Mouse (Mus musculus): ENCODE results near the gene Prkce. TPM values are rescaled to one million over a fixed set of nuclear protein-coding genes. Genes with fewer than 3 reads are reported as not detected.

Gene Prkce
- polyA plus RNA-seq, 1 experiment from 2014 or later = 9.4 TPM

DNA sequence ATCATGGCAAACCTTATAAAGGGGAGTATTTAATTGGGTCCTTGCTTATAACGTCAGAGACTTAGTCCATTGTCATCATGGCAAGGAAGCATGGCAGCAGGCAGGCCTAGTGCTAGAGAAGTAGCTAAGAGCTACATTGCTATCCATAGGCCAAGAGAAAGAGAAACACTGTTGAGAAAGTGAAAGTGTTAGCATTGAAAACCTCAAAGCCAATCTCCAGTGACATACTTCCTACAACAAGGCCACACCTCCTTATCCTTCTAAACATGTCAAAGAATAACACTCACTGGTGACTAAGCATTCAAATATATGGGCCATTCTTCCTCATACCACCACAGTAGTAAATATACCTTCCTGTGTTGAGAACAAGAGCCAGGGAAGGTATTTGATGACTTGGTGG lies 20.2 kb downstream of the Prkce start:
- Histone ChIP-seq H3K9me3 (no peaks in the 10 kb centered on the region), H3K27ac (peak overlapping the region; percentile 87; the same call in 1 of the 2 replicates), H3K27me3 (ENCODE audit: insufficient read depth, poor library complexity, severe bottlenecking) (no peaks in the 10 kb centered on the region), H3K4me3 (no peak overlapping the region), H3K36me3 (0 out of 2 replicates have a peak, but pooled peaks cover 2% of the 10 kb centered on the region), H3K4me1 (peaks cover 61% of the 10 kb centered on the region)
- WGBS = 85% methylated on average over 1 of the region's 1 CpGs
- DNase-seq (ENCODE audit: low spot score) = no peak

DNA sequence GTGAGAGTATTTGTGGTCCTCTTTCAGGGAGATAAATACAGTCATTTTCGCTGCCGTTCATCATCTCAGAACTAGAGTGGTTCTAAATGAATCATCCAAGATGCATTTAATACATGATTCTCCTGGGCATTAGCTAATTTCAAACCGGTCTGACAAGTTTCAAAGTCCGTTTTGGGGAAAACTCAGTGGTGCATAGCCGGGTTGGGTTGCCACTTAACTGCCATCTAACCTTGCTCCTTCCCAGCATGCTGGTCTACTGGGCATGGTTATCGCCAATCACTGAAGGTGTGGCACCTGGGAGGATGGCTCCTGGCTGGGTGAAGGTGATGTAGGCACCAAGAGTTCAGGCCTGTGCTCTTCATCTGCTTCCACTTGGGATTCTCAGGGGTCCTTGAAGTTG lies 26.4 kb downstream of the Prkce start:
- 90% methylated on average over 6 of the region's 6 CpGs for WGBS
- no peaks in the 10 kb centered on the region for H3K9me3 ChIP-seq
- H3K27ac ChIP-seq = no peak overlapping the region
- H3K36me3 ChIP-seq = no peaks in the 10 kb centered on the region
- no peak for DNase-seq (ENCODE audit: low spot score)
- no peaks in the 10 kb centered on the region for H3K27me3 ChIP-seq (ENCODE audit: insufficient read depth, poor library complexity, severe bottlenecking)
- peaks cover 64% of the 10 kb centered on the region for H3K4me1 ChIP-seq
- no peak overlapping the region for H3K4me3 ChIP-seq

DNA sequence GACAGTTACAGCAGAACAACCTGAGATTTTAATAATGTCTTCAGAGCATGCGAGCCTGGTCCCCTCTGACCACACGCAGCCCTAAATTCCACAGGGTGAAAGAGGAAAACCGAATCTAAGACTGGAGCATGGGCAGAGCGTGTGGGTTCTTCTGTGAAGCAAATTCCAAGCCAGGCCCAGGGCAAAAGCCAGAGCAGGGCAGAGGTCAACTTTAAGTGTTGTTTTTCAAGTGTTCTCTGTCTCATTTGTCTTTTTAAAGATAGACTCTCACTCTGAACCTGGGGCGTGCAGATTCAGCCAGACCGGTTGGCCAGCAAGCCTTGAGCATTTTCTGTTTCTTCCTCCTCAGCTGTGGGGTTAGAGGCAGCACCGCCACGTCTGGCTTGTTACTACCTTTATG lies 27.3 kb downstream of the Prkce start:
- 52% methylated on average over 8 of the region's 8 CpGs for WGBS
- no peak overlapping the region for H3K4me3 ChIP-seq
- no peaks in the 10 kb centered on the region for H3K9me3 ChIP-seq
- no peaks in the 10 kb centered on the region for H3K27me3 ChIP-seq (ENCODE audit: insufficient read depth, poor library complexity, severe bottlenecking)
- peaks cover 72% of the 10 kb centered on the region for H3K4me1 ChIP-seq
- peak overlapping the region; percentile 26; the same call in 1 of the 2 replicates for H3K27ac ChIP-seq
- no peak for DNase-seq (ENCODE audit: low spot score)
- H3K36me3 ChIP-seq = no peaks in the 10 kb centered on the region

DNA sequence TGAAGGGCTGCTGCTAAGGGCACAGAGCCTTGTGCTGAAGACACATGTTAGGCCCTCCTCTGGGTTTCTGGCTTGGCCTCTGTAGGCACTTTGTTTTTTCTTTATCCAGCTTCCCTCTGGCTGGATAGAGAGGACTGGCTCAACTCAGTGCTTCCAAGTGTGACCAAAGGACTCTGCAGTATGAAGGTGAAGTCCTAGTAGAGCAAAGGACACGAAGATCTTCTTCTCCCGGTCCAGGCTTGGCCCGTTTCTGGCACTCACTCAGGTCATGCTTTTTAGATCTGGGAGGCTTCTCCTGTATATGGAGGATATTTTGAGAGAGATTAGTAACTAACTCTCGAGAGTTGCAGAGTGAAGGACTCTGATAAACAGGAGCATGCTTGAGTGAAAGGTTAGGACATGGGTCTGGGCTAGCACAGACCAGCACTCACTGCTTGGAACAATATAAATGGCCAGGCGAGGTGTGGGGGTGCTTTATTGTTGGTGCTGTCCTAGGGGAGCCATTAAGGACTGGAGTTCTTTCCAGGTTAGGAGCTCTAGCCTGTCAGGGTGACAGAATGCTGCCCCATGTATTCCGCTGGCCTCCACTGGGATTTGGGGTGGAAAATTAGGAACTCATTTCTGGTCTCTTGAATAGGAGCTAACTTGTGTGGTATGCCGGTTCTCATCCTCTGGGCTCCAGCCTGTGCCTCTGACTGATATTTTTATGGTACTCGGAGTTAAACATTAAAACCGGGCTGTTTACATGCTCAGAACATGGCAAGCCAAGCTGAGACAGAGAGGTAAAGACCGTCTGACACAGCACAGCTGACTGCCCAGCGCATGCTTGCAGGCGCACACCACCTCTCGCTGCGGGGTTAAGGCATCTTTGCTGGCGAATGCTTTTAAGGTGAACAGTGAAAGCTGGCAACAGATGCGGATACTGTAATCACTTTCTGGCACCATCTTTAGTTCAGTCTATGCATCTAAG lies 31.2 kb downstream of the Prkce start:
- H3K4me3 ChIP-seq = no peak overlapping the region
- no peaks in the 10 kb centered on the region for H3K36me3 ChIP-seq
- WGBS = 68% methylated on average over 16 of the region's 16 CpGs
- H3K9me3 ChIP-seq = no peaks in the 10 kb centered on the region
- peak overlapping the region; percentile 57 for H3K27ac ChIP-seq
- H3K4me1 ChIP-seq = peaks cover 75% of the 10 kb centered on the region
- DNase-seq (ENCODE audit: low spot score) = no peak
- no peaks in the 10 kb centered on the region for H3K27me3 ChIP-seq (ENCODE audit: insufficient read depth, poor library complexity, severe bottlenecking)

DNA sequence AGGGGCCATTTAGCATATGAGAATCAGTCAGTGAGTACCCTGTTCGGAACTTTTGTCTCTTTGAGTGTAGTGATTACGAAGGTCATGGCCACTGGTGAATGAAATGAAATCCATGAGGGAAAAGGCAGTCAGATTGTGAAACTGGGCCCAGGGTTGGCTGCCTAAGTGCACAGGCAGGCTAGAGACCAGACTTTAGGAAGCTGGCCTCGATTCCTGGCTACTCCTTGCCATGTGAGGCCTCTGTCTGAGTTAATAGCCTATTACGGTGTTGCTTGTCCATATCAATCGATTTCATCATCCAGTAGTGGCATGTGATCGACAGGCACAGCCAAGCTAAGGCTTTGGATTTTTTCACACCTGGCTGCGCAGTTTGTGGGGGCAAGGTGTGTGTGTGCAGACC lies 34.4 kb downstream of the Prkce start:
- DNase-seq (ENCODE audit: low spot score) = no peak
- 86% methylated on average over 7 of the region's 7 CpGs for WGBS
- Histone ChIP-seq H3K4me1 (peaks cover 73% of the 10 kb centered on the region), H3K4me3 (no peak overlapping the region), H3K36me3 (no peaks in the 10 kb centered on the region), H3K27me3 (ENCODE audit: insufficient read depth, poor library complexity, severe bottlenecking) (no peaks in the 10 kb centered on the region), H3K9me3 (no peaks in the 10 kb centered on the region), H3K27ac (peak overlapping the region; percentile 23; the same call in 1 of the 2 replicates)

DNA sequence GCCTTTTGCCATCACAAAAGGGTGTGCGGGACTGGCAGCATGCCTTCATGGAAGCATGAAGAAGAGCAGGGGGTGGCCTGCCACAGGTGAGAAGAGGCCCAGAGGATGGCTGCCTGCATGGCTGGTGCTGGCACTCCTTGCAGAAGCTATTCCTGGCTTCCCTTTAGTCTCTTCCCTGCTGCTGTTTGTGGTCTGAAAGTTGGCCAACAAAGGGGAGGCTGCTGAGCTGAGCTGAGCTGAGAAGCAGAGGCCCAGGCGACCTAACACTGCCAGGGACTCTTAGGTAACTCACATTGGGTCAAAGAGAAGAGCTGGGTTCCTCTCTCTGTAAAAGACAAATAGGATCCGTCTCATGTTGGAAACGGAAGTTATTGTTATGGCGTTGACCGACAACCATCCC lies 35.4 kb downstream of the Prkce start:
- H3K27ac ChIP-seq = peak overlapping the region; percentile 56
- no peak for DNase-seq (ENCODE audit: low spot score)
- H3K27me3 ChIP-seq (ENCODE audit: insufficient read depth, poor library complexity, severe bottlenecking) = no peaks in the 10 kb centered on the region
- 81% methylated on average over 6 of the region's 6 CpGs for WGBS
- H3K36me3 ChIP-seq = no peaks in the 10 kb centered on the region
- H3K9me3 ChIP-seq = no peaks in the 10 kb centered on the region
- peaks cover 71% of the 10 kb centered on the region for H3K4me1 ChIP-seq
- no peak overlapping the region for H3K4me3 ChIP-seq

DNA sequence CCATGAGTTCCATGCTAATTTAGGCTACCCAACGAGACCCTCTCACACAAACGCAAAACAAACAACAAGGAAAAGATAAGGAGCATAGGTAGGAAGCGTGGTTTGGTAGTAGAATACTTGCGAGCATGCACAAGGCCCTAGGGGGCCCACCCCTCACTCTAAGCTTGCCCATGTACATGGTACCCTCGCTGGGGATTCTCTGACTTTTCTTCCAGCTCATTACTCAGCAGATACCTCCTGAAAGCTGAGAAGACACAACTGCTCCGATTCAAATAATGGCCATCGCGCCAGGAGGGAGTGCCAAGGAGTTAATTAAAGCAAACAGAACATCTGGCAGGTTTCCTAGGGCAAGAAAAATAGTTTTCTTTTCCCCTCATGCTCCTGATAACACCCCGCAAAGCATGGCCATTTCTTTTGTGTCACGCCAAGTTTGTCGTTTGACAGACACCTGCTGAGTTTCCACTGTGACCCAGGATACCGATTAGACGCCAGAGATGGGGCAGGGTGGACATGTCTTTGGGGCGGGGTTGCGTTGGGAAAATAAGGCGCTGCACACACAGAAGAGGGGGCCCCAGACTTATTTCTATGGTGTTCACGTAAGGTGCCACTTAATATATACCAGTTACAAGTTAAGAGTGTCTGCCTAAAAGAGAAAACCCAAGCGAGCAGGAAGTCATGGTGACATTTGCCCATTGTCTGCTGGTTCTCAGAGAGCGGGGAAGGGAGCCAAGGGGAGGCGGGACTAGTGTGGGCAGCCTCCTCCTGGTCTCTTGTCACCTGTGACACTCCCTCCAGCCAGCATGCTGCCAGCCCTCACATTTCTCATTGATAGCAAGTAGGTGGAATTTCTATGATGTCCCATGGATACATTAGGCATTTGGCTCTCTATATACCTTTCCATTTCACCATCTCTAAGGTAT lies 36.2 kb downstream of the Prkce start:
- H3K9me3 ChIP-seq = no peaks in the 10 kb centered on the region
- no peak overlapping the region for H3K27ac ChIP-seq
- no peaks in the 10 kb centered on the region for H3K27me3 ChIP-seq (ENCODE audit: insufficient read depth, poor library complexity, severe bottlenecking)
- H3K4me3 ChIP-seq = no peak overlapping the region
- peaks cover 71% of the 10 kb centered on the region for H3K4me1 ChIP-seq
- no peaks in the 10 kb centered on the region for H3K36me3 ChIP-seq
- no peak for DNase-seq (ENCODE audit: low spot score)
- WGBS = 47% methylated on average over 20 of the region's 20 CpGs

DNA sequence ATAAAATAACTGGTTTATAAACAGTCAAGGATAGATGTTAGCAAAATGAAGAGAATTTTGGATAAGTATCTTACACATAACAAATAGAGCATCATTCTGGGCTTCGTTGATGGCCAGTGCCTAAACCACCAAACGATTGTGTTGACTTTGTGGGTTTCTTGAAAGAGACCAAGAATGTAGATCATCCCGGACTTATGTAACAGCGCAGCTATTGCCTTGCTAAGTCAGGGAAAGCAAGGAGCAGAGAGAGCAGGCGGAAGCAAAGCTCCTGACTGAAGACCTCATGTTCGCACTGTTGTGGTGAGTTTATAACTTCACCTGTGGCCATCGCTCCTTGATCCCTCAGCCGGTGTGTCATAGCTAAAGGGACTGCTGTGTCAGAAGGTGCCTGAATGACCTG lies 38.7 kb downstream of the Prkce start:
- no peak overlapping the region for H3K4me3 ChIP-seq
- H3K27me3 ChIP-seq (ENCODE audit: insufficient read depth, poor library complexity, severe bottlenecking) = no peaks in the 10 kb centered on the region
- no peaks in the 10 kb centered on the region for H3K36me3 ChIP-seq
- H3K9me3 ChIP-seq = no peaks in the 10 kb centered on the region
- peaks cover 77% of the 10 kb centered on the region for H3K4me1 ChIP-seq
- no peak for DNase-seq (ENCODE audit: low spot score)
- WGBS = 87% methylated on average over 8 of the region's 8 CpGs
- H3K27ac ChIP-seq = peak overlapping the region; percentile 32; the same call in 1 of the 2 replicates

DNA sequence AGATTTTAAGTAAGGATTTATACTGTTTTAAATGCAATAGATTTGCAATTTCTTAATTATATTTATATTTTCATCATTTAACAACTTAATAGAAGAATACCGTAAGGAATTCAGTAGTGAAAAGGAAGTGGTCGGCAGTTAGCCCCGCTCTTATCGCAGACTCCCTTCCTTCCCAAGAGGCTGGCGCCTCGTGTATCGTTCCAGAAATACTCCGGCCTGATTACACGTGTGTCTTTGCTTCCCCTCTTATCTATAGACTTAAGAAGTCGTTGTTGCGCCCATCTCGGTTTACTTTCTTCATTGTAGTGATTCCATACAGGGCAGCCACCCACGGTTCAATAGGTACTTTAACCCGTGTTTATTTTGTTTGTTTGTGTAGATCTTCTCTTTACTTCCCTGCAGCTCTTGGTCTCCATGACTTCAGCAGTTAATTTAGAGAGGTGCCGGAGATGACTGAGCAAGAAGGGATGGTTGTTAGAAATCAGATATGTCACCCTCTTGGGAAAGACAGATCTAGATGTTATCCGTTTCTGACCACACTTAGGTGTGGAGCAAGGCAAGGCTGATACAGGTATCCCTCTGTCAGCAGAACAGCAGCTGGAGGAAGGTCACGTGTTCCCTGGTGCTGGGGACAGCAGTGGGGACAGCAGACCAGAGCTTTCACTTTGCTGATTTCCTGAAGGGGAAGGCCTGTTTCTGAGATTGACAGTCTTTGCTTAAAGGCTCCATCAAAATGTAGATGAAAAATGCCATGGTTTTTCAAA lies 40.7 kb downstream of the Prkce start:
- no peaks in the 10 kb centered on the region for H3K27me3 ChIP-seq (ENCODE audit: insufficient read depth, poor library complexity, severe bottlenecking)

DNA sequence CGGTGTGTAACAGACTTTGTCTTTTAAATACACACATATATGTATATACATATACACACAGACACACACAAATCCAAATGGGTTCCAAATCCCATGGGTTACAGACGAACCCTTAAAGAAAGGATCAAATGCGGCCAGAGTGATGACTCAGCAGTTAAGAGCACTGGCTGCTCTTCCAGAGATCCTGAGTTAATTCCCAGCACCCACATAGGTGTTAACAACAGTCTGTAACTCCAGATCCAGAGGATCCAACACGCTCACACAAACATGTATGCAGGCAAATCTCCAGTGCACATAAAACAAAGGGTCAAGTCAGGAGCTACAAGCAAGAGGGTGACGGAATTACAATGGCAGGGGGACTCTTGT lies 41.2 kb downstream of the Prkce start:
- Histone ChIP-seq H3K4me3 (no peak overlapping the region), H3K9me3 (no peaks in the 10 kb centered on the region), H3K36me3 (no peaks in the 10 kb centered on the region), H3K27me3 (ENCODE audit: insufficient read depth, poor library complexity, severe bottlenecking) (no peaks in the 10 kb centered on the region), H3K4me1 (peaks cover 61% of the 10 kb centered on the region), H3K27ac (0 out of 2 replicates have a peak overlapping the region, but pooled peaks have one; percentile 22)
- DNase-seq (ENCODE audit: low spot score) = no peak
- 74% methylated on average over 5 of the region's 5 CpGs for WGBS

More for the DNA sequence above, 40.7 kb downstream of the Prkce start:
- DNase-seq (ENCODE audit: low spot score) = no peak
- 16% methylated on average over 17 of the region's 17 CpGs for WGBS
- peaks cover 65% of the 10 kb centered on the region for H3K4me1 ChIP-seq
- H3K36me3 ChIP-seq = no peaks in the 10 kb centered on the region
- H3K9me3 ChIP-seq = no peaks in the 10 kb centered on the region
- H3K27ac ChIP-seq = peak overlapping the region; percentile 29; the same call in 1 of the 2 replicates
- H3K4me3 ChIP-seq = peak overlapping the region; percentile 40

DNA sequence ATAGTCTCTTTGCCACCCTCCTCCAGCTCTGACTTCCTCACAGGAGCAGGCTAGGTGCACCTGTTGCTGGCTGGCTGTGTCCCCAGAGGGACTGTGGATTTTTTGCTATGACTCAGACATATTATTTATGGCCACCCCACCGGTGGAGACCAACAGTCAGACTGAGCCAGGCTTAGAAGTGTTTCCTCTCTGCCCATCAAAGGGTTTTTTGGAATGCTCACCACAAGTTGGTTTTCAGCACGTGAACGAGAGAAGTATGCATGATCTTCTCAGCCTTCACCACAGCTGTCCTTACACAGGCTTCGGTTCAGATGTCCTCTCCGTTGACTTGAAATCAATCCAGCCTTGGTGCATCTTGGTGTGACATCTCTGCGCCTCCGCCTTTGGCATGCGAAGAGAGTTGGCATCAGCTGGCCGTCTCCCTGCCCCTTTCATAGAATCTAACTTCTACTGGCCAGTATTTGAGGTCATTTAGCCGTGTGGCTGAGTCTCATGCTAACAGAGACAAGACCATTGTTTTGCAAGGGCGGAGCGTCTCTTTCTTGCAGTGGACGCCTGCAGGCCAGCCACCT lies 42.2 kb downstream of the Prkce start:
- 80% methylated on average over 13 of the region's 13 CpGs for WGBS
- no peaks in the 10 kb centered on the region for H3K9me3 ChIP-seq
- no peak overlapping the region for H3K27ac ChIP-seq
- H3K4me3 ChIP-seq = no peak overlapping the region
- no peak for DNase-seq (ENCODE audit: low spot score)
- peaks cover 61% of the 10 kb centered on the region for H3K4me1 ChIP-seq
- H3K36me3 ChIP-seq = no peaks in the 10 kb centered on the region
- H3K27me3 ChIP-seq (ENCODE audit: insufficient read depth, poor library complexity, severe bottlenecking) = no peaks in the 10 kb centered on the region

DNA sequence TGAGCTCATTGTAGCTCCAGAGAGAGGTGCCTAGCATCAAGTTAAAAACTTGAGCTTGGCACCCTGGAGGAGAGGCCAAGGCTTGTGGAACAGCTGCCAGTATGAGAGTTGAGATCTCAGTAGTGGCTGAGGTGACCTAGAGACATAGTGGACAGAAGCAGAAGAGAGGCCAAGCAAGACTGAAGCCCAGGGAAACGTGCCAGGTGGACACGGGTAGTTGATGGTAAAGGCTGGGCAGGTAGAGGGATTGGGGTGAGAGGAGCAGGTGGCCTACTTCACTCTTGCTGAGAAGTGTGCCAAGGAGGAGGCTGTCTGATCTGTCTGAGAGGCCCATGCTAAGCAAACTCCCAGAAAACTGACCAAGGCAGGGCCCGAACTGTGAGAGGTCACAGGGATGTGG lies 44.6 kb downstream of the Prkce start:
- no peak for DNase-seq (ENCODE audit: low spot score)
- H3K4me3 ChIP-seq = no peak overlapping the region
- 88% methylated on average over 3 of the region's 3 CpGs for WGBS
- H3K27me3 ChIP-seq (ENCODE audit: insufficient read depth, poor library complexity, severe bottlenecking) = no peaks in the 10 kb centered on the region
- peaks cover 47% of the 10 kb centered on the region for H3K4me1 ChIP-seq
- no peak overlapping the region for H3K27ac ChIP-seq
- H3K9me3 ChIP-seq = no peaks in the 10 kb centered on the region
- H3K36me3 ChIP-seq = no peaks in the 10 kb centered on the region
